In genomic region chr1:43145388-43145787, GRCm38 (mm10) we compare ENCODE assay signal across 24 mouse cellular contexts. TPM values are rescaled to one million over a fixed set of nuclear protein-coding genes. Genes with fewer than 3 reads are reported as not detected.
DNase-seq lines count a peak whose midpoint lies in the region; ATAC-seq and TF ChIP-seq lines count a peak whose summit lies in the region.
"Had no signal": no experiment of that assay in that cellular context is flagged by ENCODE, and none has a peak within 500 bp of the region (broad histone marks: within the 10 kb centered on the region; RNA-seq: fewer than 3 reads in every experiment).

No protein-coding gene starts in this region.

- TF ChIP-seq RAD21 in CH12.LX (IDR thresholded peaks at IDR 0.05; ENCODE audit: low read depth, low read length), result no peak

- peak overlapping the region; percentile 22; the same call in 1 of the 2 replicates for H3K9ac ChIP-seq in heart, embryonic 15.5 days
- no peak overlapping the region for H3K9ac ChIP-seq in CH12.LX (ENCODE audit: insufficient read depth, low read depth)
- no peak overlapping the region for H3K9ac ChIP-seq in intestine, embryonic 15.5 days
- H3K9ac ChIP-seq in stomach, embryonic 15.5 days, result no peak overlapping the region
- H3K9ac ChIP-seq: embryonic facial prominence, embryonic 15.5 days; forebrain, embryonic 12.5 days; hindbrain, embryonic 13.5 days; limb, embryonic 13.5 days; liver, embryonic 12.5 days; midbrain, embryonic 12.5 days had no signal

- no peaks in the 10 kb centered on the region for H3K27me3 ChIP-seq in heart, embryonic 15.5 days
- H3K27me3 ChIP-seq in CH12.LX (replicated peaks), result no peaks in the 10 kb centered on the region
- H3K27me3 ChIP-seq in intestine, embryonic 15.5 days (replicated peaks), result no peaks in the 10 kb centered on the region
- no peaks in the 10 kb centered on the region for H3K27me3 ChIP-seq in stomach, embryonic 15.5 days (replicated peaks)
- H3K27me3 ChIP-seq: embryonic facial prominence, embryonic 15.5 days; forebrain, embryonic 12.5 days; hindbrain, embryonic 13.5 days; limb, embryonic 13.5 days; liver, embryonic 12.5 days; midbrain, embryonic 12.5 days had no signal

- ATAC-seq in heart, embryonic 15.5 days (replicated peaks; ENCODE audit: insufficient number of reproducible peaks, insufficient read depth, low FRiP score, low read depth), result no peak
- ATAC-seq in intestine, embryonic 15.5 days, result peak; percentile 85
- peak; percentile 60; the same call in 1 of the 2 replicates for ATAC-seq in stomach, embryonic 15.5 days (ENCODE audit: insufficient read depth, low FRiP score, low read depth)
- ATAC-seq: liver, embryonic 12.5 days had no signal

- dilution Hi-C loops in CH12.LX (cut with MboI; ENCODE audit: extremely low pct_ligation_motif_present, extremely low pct_unique_long_range_greater_than_20kb, low sequenced_read_pairs), result no loop called here

- H3K4me3 ChIP-seq in heart, embryonic 15.5 days, result no peak overlapping the region
- H3K4me3 ChIP-seq in CH12.LX (replicated peaks in 1 of 3; ENCODE audit: low read depth in 2 of 3, low read length in 2 of 3, poor library complexity in 1 of 3), result no peak overlapping the region
- H3K4me3 ChIP-seq in intestine, embryonic 15.5 days (replicated peaks), result no peak overlapping the region
- H3K4me3 ChIP-seq in stomach, embryonic 15.5 days (replicated peaks), result no peak overlapping the region
- H3K4me3 ChIP-seq: embryonic facial prominence, embryonic 15.5 days; forebrain, embryonic 12.5 days; hindbrain, embryonic 13.5 days; limb, embryonic 13.5 days; liver, embryonic 12.5 days; midbrain, embryonic 12.5 days had no signal

- in situ Hi-C loops in CH12.LX (cut with MboI; ENCODE audit: low pct_ligation_motif_present, low pct_unique_long_range_greater_than_20kb, low sequenced_read_pairs), result loop anchor here (25.0 kb wide), 2 partner anchors 492 to 592 kb away; partner anchors contain the start of gene 1500015O10Rik

- no peak overlapping the region for H3K4me2 ChIP-seq in heart, embryonic 15.5 days
- no peak overlapping the region for H3K4me2 ChIP-seq in CH12.LX (ENCODE audit: insufficient read depth, low read depth, poor library complexity, severe bottlenecking)
- no peak overlapping the region for H3K4me2 ChIP-seq in intestine, embryonic 15.5 days (replicated peaks)
- H3K4me2 ChIP-seq in stomach, embryonic 15.5 days, result no peak overlapping the region
- H3K4me2 ChIP-seq: embryonic facial prominence, embryonic 15.5 days; forebrain, embryonic 12.5 days; hindbrain, embryonic 13.5 days; limb, embryonic 13.5 days; liver, embryonic 12.5 days; midbrain, embryonic 12.5 days had no signal

- no peak for DNase-seq in heart, postnatal 10 days
- DNase-seq in CH12.LX (ENCODE audit: extremely low read depth), result no peak
- DNase-seq in gastrocnemius, postnatal 4 days (ENCODE audit: low spot score in 2 of 2), result no peak
- no peak for DNase-seq in spleen, adult 12 weeks (ENCODE audit: low spot score)
- DNase-seq: adrenal gland, postnatal 36 days; cerebellum, adult 9-10 months; gastrocnemius, postnatal 25 days; kidney, adult 9 months; kidney, postnatal 36 days; layer of hippocampus, postnatal 36 days; lung, adult 18-20 months; lung, postnatal 10 days; thymus, adult 18-20 months; thymus, postnatal 4 days had no signal

- no peak for TF ChIP-seq EP300 in CH12.LX (IDR thresholded peaks at IDR 0.05; ENCODE audit: low read length)

- WGBS in heart, embryonic 15.5 days, result 72% methylated on average over 6 of the region's 6 CpGs
- 72% methylated on average over 6 of the region's 6 CpGs for WGBS in intestine, embryonic 15.5 days
- 66% methylated on average over 6 of the region's 6 CpGs for WGBS in stomach, embryonic 15.5 days

- TF ChIP-seq POLR2A in CH12.LX (IDR thresholded peaks at IDR 0.05; ENCODE audit: low read depth, low read length), result no peak

- H3K79me2 ChIP-seq in CH12.LX (replicated peaks; ENCODE audit: control insufficient read depth, extremely low read depth, insufficient read depth, poor library complexity, severe bottlenecking), result no peaks in the 10 kb centered on the region

- intact Hi-C loops in heart, postnatal 10 days (cut with DNase I), result loop anchor here (10.0 kb wide), 1 partner anchor 589 kb away; the partner anchor contains the start of gene 1500015O10Rik

- peaks cover 77% of the 10 kb centered on the region for H3K4me1 ChIP-seq in heart, embryonic 15.5 days (replicated peaks)
- peaks cover 18 to 27% of the 10 kb centered on the region in 2 experiments for H3K4me1 ChIP-seq in CH12.LX (ENCODE audit: control insufficient read depth in 1 of 2, insufficient read depth in 2 of 2)
- H3K4me1 ChIP-seq in intestine, embryonic 15.5 days (replicated peaks), result peaks cover 10% of the 10 kb centered on the region; the same call in 1 of the 2 replicates
- H3K4me1 ChIP-seq in stomach, embryonic 15.5 days, result 0 out of 2 replicates have a peak, but pooled peaks cover 9% of the 10 kb centered on the region
- H3K4me1 ChIP-seq: forebrain, embryonic 12.5 days; hindbrain, embryonic 13.5 days; limb, embryonic 13.5 days; liver, embryonic 12.5 days; midbrain, embryonic 12.5 days had no signal

- no peak for TF ChIP-seq CTCF in CH12.LX (conservative IDR thresholded peaks at IDR 0.05 in 1 of 2, IDR thresholded peaks at IDR 0.05 in 1 of 2; ENCODE audit: low read depth in 2 of 2, low read length in 2 of 2)

- peak overlapping the region; percentile 1; the same call in 1 of the 2 replicates for H3K27ac ChIP-seq in heart, embryonic 15.5 days
- H3K27ac ChIP-seq in CH12.LX (ENCODE audit: insufficient read depth, low read depth), result no peak overlapping the region
- H3K27ac ChIP-seq in intestine, embryonic 15.5 days, result 0 out of 2 replicates have a peak overlapping the region, but pooled peaks have one; percentile 13
- peak overlapping the region; percentile 33; the same call in 1 of the 2 replicates for H3K27ac ChIP-seq in stomach, embryonic 15.5 days
- H3K27ac ChIP-seq: embryonic facial prominence, embryonic 15.5 days; forebrain, embryonic 12.5 days; hindbrain, embryonic 13.5 days; limb, embryonic 13.5 days; liver, embryonic 12.5 days; midbrain, embryonic 12.5 days had no signal

- no peaks in the 10 kb centered on the region for H3K9me3 ChIP-seq in heart, embryonic 15.5 days (replicated peaks)
- H3K9me3 ChIP-seq in CH12.LX (replicated peaks; ENCODE audit: low read length), result no peaks in the 10 kb centered on the region
- H3K9me3 ChIP-seq in intestine, embryonic 15.5 days, result no peaks in the 10 kb centered on the region
- H3K9me3 ChIP-seq in stomach, embryonic 15.5 days, result no peaks in the 10 kb centered on the region
- H3K9me3 ChIP-seq: embryonic facial prominence, embryonic 15.5 days; forebrain, embryonic 12.5 days; hindbrain, embryonic 13.5 days; limb, embryonic 13.5 days; liver, embryonic 12.5 days; midbrain, embryonic 12.5 days had no signal

- peaks cover 34% of the 10 kb centered on the region for H3K36me3 ChIP-seq in heart, embryonic 15.5 days
- no peaks in the 10 kb centered on the region for H3K36me3 ChIP-seq in CH12.LX (replicated peaks in 1 of 2; ENCODE audit: control insufficient read depth in 1 of 2, insufficient read depth in 1 of 2, low read length in 1 of 2)
- no peaks in the 10 kb centered on the region for H3K36me3 ChIP-seq in intestine, embryonic 15.5 days
- H3K36me3 ChIP-seq in stomach, embryonic 15.5 days, result peaks cover 9% of the 10 kb centered on the region; the same call in 1 of the 2 replicates
- H3K36me3 ChIP-seq: embryonic facial prominence, embryonic 15.5 days; forebrain, embryonic 12.5 days; hindbrain, embryonic 13.5 days; liver, embryonic 12.5 days; midbrain, embryonic 12.5 days had no signal

TF ChIP-seq in CH12.LX, 34 proteins besides CTCF, POLR2A, EP300 and RAD21:
- TF ChIP-seq ELF1 (IDR thresholded peaks at IDR 0.05; ENCODE audit: low read depth, low read length), result peak; percentile 18; the same call in 1 of the 2 replicates
- TF ChIP-seq NELFE (IDR thresholded peaks at IDR 0.05; ENCODE audit: low read depth, low read length), result no peak
TF ChIP-seq in CH12.LX: peak in this region for 1.

RNA-seq across cellular contexts. Expression of gene AI597479, which starts 46.9 kb away (rescaled TPM):
- polyA plus RNA-seq in heart, embryonic 15.5 days (2015; fragmentation: Nextera tagmentation; extraction: Ambion mirVana), result 20.0 and 22.6 TPM in 2 replicates
- total RNA-seq in heart, postnatal 10 days (2021), result 10 to 100 TPM; 13.0 to 15.3 TPM
- total RNA-seq in CH12.LX (2012; rRNA removed) (20.9 and 22.6 TPM in 2 replicates), CH12.LX (2014; rRNA removed) (39.8 and 42.6 TPM in 2 replicates)
- polyA plus RNA-seq in CH12.LX (2012; ENCODE audit: insufficient read length, low read depth), result 18.4 and 19.5 TPM in 2 replicates
- polyA plus RNA-seq in intestine, embryonic 15.5 days (2015; fragmentation: Nextera tagmentation; extraction: Ambion mirVana), result 23.2 and 25.8 TPM in 2 replicates
- polyA plus RNA-seq in stomach, embryonic 15.5 days (2015; fragmentation: Nextera tagmentation; extraction: Ambion mirVana), result 27.2 TPM in 2 replicates
- 10 to 100 TPM; 15.4 to 15.9 TPM for total RNA-seq in gastrocnemius, postnatal 4 days (2021)

RNA-seq across cellular contexts. Expression of gene Tgfbrap1, which starts 47.0 kb away (rescaled TPM):
- 6.2 and 7.4 TPM in 2 replicates for polyA plus RNA-seq in heart, embryonic 15.5 days (2015; fragmentation: Nextera tagmentation; extraction: Ambion mirVana)
- total RNA-seq in heart, postnatal 10 days (2021), result 10 to 100 TPM; 17.0 TPM
- total RNA-seq in CH12.LX (2012; rRNA removed) (6.0 and 7.6 TPM in 2 replicates), CH12.LX (2014; rRNA removed) (3.1 and 3.8 TPM in 2 replicates)
- 8.0 and 8.4 TPM in 2 replicates for polyA plus RNA-seq in CH12.LX (2012; ENCODE audit: insufficient read length, low read depth)
- polyA plus RNA-seq in intestine, embryonic 15.5 days (2015; fragmentation: Nextera tagmentation; extraction: Ambion mirVana), result 8.3 and 9.1 TPM in 2 replicates
- polyA plus RNA-seq in stomach, embryonic 15.5 days (2015; fragmentation: Nextera tagmentation; extraction: Ambion mirVana), result 8.0 and 9.8 TPM in 2 replicates
- 10 to 100 TPM; 15.2 to 17.0 TPM for total RNA-seq in gastrocnemius, postnatal 4 days (2021)

RNA-seq across cellular contexts. Expression of gene Fhl2, which starts 51.4 kb away (rescaled TPM):
- polyA plus RNA-seq in heart, embryonic 15.5 days (2015; fragmentation: Nextera tagmentation; extraction: Ambion mirVana), result 298 and 363 TPM in 2 replicates
- total RNA-seq in heart, postnatal 10 days (2021), result 1,000 to 10,000 TPM; 1,415 to 1,605 TPM
- total RNA-seq in CH12.LX (2012; rRNA removed), result 0.21 TPM in 1 of 2 replicates, not detected in the other
- 0.13 TPM in 1 of 2 replicates, not detected in the other for total RNA-seq in CH12.LX (2014; rRNA removed)
- 0.14 TPM in 1 of 2 replicates, not detected in the other for polyA plus RNA-seq in CH12.LX (2012; ENCODE audit: insufficient read length, low read depth)
- polyA plus RNA-seq in intestine, embryonic 15.5 days (2015; fragmentation: Nextera tagmentation; extraction: Ambion mirVana), result 54.5 and 58.0 TPM in 2 replicates
- 72.1 and 74.4 TPM in 2 replicates for polyA plus RNA-seq in stomach, embryonic 15.5 days (2015; fragmentation: Nextera tagmentation; extraction: Ambion mirVana)
- 10 to 100 TPM; 28.0 to 33.3 TPM for total RNA-seq in gastrocnemius, postnatal 4 days (2021)
- total RNA-seq: megakaryocyte progenitor cell, adult 5-6 weeks had no signal

Comparison
In these comparisons a context has a peak if more than half of its experiments do, and no peak if none do; other contexts are left out.
1. RNA of gene Fhl2, which starts 51.4 kb away (polyA plus RNA-seq): 298 to 363 TPM in heart, embryonic 15.5 days, 72.1 to 74.4 TPM in stomach, embryonic 15.5 days and 54.5 to 58.0 TPM in intestine, embryonic 15.5 days; 0.14 TPM in CH12.LX; every median in the first group is over 10 times any median in the second.